Mouse (Mus musculus) thymus, postnatal 0 days (tissue): ENCODE measurements around the gene 1700123O20Rik. TPM values are rescaled to one million over a fixed set of nuclear protein-coding genes. Genes with fewer than 3 reads are reported as not detected.

ENCODE experiments used
- DNase-seq: peaks from one replicate; pipeline ENCODE4 v3.0.0-alpha.2; 2015; ENCODE audit warnings: low spot score
- polyA plus RNA-seq: library from polyadenylated mRNA; unstranded; fragments of >200 nt; fragmentation: Nextera tagmentation; extraction: Ambion mirVana; gene quantifications from 2 replicates; pipeline ENCODE4 v1.2.1, GENCODE M21; 2015

The 1700123O20Rik gene
- polyA plus RNA-seq, 1 experiment from 2014 or later: 101 TPM

- no peak for DNase-seq
These were observed 9.7 kb upstream of the 1700123O20Rik start for GRCm38 (mm10) chr14:54676290-54676689.

GRCm38 (mm10) chr14:54678657-54679304 lies 7.2 kb upstream of the 1700123O20Rik start:
- DNase-seq: no peak

GRCm38 (mm10) chr14:54682396-54682795 lies 3.6 kb upstream of the 1700123O20Rik start:
- DNase-seq: peak; percentile 38

GRCm38 (mm10) chr14:54685471-54685870 lies 545 bp upstream of the 1700123O20Rik start:
- DNase-seq: no peak

GRCm38 (mm10) chr14:54686522-54687143 lies 617 bp downstream of the 1700123O20Rik start, which contains the start of gene Acin1:
TSS of gene Acin1 (minus strand) at chr14:54686931.
- peak; percentile 100 for DNase-seq

GRCm38 (mm10) chr14:54687251-54687650 lies 1.2 kb downstream of the 1700123O20Rik start:
- DNase-seq: no peak

GRCm38 (mm10) chr14:54695042-54695441 lies 9.0 kb downstream of the 1700123O20Rik start:
- no peak for DNase-seq

GRCm38 (mm10) chr14:54696752-54697151 lies 10.7 kb downstream of the 1700123O20Rik start:
- no peak for DNase-seq

- DNase-seq: no peak
These were observed 12.7 kb downstream of the 1700123O20Rik start, which contains the start of gene Gm29776 for GRCm38 (mm10) chr14:54698733-54699132. TSS of gene Gm29776 (minus strand) at chr14:54698833.

- no peak for DNase-seq
These were observed 13.6 kb downstream of the 1700123O20Rik start for GRCm38 (mm10) chr14:54699586-54699985.

- peak; percentile 85 for DNase-seq
These were observed 15.3 kb downstream of the 1700123O20Rik start for GRCm38 (mm10) chr14:54701298-54701697.

- no peak for DNase-seq
These were observed 17.2 kb downstream of the 1700123O20Rik start for GRCm38 (mm10) chr14:54703207-54703606.

GRCm38 (mm10) chr14:54705844-54706243 lies 19.8 kb downstream of the 1700123O20Rik start:
- DNase-seq: no peak

GRCm38 (mm10) chr14:54706589-54707320 lies 20.7 kb downstream of the 1700123O20Rik start:
- DNase-seq: no peak

- DNase-seq: no peak
These were observed 23.0 kb downstream of the 1700123O20Rik start for GRCm38 (mm10) chr14:54709054-54709453.

GRCm38 (mm10) chr14:54712074-54712473 lies 26.1 kb downstream of the 1700123O20Rik start, which contains the start of gene Cebpe:
TSS of gene Cebpe (minus strand) at chr14:54712174.
- no peak for DNase-seq

- no peak for DNase-seq
These were observed 26.8 kb downstream of the 1700123O20Rik start for GRCm38 (mm10) chr14:54712861-54713260.

GRCm38 (mm10) chr14:54714121-54714520 lies 28.1 kb downstream of the 1700123O20Rik start:
- DNase-seq: peak; percentile 78

- peak; percentile 78 for DNase-seq
These were observed 28.6 kb downstream of the 1700123O20Rik start for GRCm38 (mm10) chr14:54714617-54715081.

- no peak for DNase-seq
These were observed 29.4 kb downstream of the 1700123O20Rik start for GRCm38 (mm10) chr14:54715402-54715801.

- DNase-seq: no peak
These were observed 34.0 kb downstream of the 1700123O20Rik start for GRCm38 (mm10) chr14:54720041-54720440.
